Mouse (Mus musculus) CD4-positive, CD25-positive, alpha-beta regulatory T cell, adult 4 months (primary cell): ENCODE data around the gene Zfp951. TPM values are rescaled to one million over a fixed set of nuclear protein-coding genes. Genes with fewer than 3 reads are reported as not detected.
A peak's percentile ranks its signal among the peaks of the same experiment; 100 is the strongest.
"Not testable (repeated sequence)": the region's sequence is repeated elsewhere in the genome, so short reads cannot be mapped to it uniquely, and the experiment has no call there.

ENCODE experiments used
- ATAC-seq: one replicate; pipeline ENCODE4 v1.8.0; 2017
- polyA plus RNA-seq, 2 experiments: library from polyadenylated mRNA; unstranded; fragments of 100-300 nt; shearing (Covaris generic); gene quantifications; one replicate each; pipeline ENCODE4 v1.2.1; 2017

The Zfp951 gene
- polyA plus RNA-seq: 10 to 100 TPM in 1 of 2 experiments, 1 to 10 TPM in 1; 9.5 to 11.7 TPM

DNA sequence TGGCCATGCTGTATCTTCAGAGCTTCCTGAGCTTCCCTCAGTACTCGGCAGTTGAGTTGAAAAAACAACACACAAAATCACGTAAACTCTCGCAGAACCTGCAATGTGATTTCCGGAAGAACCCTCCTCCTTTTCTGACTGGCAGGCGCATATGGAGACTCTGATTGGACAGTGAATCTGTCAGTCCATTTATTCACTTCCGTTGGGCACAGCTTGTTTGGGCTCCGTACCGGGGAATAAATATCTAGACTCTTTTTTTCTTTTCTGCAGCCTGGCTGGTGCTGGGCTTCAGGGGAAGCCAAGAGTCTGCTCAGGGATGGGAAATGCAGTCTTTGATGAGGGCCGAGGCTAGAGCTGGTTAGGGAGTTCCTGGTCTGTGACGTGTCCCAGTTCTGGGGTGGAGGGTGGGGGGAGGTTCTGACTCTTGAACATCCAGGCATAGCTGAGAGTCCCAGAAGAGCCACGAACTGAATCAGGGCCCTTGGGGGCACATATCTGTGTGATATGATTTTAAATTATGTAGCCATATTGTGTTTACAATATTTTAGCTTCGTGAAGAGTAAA, at the start of gene Zfp951:
Gene Zfp951, minus strand, starts transcription at position 109 of the 564 bp plus-strand sequence.
- peak; percentile 96 for ATAC-seq

- not testable (repeated sequence) for ATAC-seq
Measured at GRCm38 (mm10) chr5:104906556-104906955, 46.7 kb upstream of the Zfp951 start.

DNA sequence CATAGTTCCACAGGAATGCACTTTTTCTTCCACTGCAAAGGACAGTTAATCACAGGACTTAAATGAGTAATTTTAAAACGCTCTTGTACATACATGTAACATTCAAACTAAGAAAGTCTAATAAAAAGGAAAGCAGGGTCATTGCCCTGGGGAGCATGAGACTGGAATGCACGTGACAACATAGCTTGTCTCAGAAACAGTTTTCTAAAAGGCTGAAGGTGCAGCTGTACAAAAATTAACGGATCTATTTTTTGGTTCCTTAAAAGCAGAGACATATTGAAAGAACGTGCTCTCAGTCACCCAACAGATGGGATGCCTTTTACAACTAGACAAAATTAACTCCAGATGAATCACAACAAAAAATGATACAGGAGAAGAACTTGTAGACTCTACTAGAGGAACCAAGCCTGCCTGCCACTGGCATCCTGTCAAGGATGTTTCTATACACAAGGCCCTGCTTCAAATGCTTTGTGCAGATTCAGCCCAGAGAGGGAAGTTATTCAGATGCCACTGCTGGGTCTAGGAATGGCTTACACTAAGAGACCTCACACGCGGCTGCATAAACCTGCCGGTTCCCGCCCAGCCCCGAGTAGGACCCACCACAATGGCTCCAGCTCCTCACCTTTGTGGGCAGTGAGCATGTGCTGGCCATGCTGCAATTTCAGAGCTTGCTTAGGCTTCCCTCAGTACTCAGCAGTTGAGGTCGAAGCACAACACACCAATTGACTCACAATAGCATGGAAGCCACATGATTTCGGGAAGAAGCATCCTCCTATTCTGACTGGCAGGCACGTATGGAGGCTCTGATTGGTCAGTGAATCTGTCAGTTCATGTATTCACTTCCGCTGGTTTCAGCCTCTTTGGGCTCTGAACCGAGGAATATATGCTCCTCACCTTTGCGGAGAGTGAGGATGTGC, 567 bp downstream of the Zfp951 start:
- peak; percentile 74 for ATAC-seq

DNA sequence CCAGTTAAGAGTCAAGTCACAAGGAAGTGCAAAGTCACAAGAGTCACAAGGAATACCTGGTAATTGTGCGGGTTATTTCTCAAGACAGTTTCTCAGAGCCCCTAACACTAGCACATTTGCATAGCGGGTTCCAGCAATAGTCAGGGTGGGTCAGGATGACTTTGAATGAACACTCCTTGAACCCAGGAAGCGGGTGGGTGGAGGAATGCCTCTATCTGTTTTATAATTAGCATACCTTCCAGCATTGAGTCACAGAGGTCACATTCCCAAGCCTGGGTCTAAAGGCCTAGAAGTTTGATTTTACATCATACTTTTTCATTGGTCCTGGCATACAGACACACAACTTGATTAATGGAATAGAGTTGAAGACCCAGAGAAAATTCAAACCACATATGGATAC, 5.3 kb downstream of the Zfp951 start:
- not testable (repeated sequence) for ATAC-seq

GRCm38 (mm10) chr5:104833330-104833729, 26.5 kb downstream of the Zfp951 start:
- no peak for ATAC-seq

- no peak for ATAC-seq
Measured at GRCm38 (mm10) chr5:104829611-104830010, 30.3 kb downstream of the Zfp951 start.

GRCm38 (mm10) chr5:104770138-104770537, 89.7 kb downstream of the Zfp951 start:
- ATAC-seq: peak; percentile 23

Other genes with a start within 250 kb of the Zfp951 start
- 10 to 100 TPM; 29.4 to 29.9 TPM for gene Abcg3, start 122.6 kb upstream of the Zfp951 start, polyA plus RNA-seq